Mouse (Mus musculus): Measurements from ENCODE around the gene Pde4c. TPM values are rescaled to one million over a fixed set of nuclear protein-coding genes. Genes with fewer than 3 reads are reported as not detected.

Gene Pde4c
- polyA plus RNA-seq, 1 experiment from 2014 or later: not detected

DNA sequence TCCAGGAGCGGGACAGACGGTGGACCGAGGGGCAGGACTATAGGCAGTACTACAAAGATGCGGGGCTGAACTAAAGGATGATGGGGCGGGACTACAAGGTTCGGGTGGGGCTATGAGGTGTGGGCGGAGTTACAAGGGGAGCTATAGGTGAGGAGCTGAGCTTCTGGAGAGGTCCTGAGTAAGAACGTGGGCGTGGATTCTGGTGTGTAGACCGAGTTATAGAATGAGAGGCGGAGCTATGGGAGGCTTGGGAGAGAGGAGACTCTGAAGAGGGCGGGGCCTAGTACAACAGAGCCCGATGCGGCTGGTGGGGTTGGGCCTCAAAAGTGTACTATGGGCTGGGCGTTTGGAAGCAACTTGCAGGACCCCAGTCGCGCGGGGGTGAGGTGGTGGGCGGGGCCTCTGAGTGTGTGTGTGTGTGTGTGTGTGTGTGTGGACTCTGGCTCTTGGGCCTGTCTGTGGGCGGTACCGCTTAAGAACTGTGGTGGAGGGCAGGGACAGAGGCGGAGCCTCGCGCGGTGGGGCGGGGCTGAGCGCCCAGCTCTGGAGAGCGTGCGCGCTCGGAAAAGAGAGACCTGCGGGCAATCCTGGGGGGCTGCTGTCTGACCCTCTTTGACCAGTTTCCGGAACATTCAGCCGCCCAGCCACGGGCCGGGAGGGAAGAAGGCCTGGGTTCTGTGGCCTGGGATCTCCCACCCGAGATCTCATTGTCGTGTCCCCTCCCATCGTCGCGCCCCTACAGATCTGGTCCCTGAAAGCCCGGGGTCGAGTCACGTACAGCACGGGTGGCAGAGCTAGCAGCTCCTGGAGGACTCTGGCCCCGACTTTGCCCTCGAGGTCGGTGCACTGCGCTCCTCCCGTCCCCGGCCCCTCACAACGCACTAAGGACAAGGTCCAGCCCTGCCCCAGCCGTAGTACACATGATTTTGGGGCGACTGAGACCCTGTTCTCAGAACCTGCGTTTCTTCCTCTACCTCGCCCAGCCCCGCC, 73.9 kb downstream of the Pde4c start:
- WGBS (ENCODE audit: missing documents): 4% methylated on average over 54 of the region's 57 CpGs
- no peaks in the 10 kb centered on the region for H3K36me3 ChIP-seq (ENCODE audit: inconsistent target)
- H3K4me3 ChIP-seq (ENCODE audit: inconsistent target): peak overlapping the region; percentile 32
- H3K27ac ChIP-seq: peak overlapping the region; percentile 27; the same call in 1 of the 2 replicates
- H3K79me2 ChIP-seq (ENCODE audit: inconsistent target): peaks cover 44% of the 10 kb centered on the region

DNA sequence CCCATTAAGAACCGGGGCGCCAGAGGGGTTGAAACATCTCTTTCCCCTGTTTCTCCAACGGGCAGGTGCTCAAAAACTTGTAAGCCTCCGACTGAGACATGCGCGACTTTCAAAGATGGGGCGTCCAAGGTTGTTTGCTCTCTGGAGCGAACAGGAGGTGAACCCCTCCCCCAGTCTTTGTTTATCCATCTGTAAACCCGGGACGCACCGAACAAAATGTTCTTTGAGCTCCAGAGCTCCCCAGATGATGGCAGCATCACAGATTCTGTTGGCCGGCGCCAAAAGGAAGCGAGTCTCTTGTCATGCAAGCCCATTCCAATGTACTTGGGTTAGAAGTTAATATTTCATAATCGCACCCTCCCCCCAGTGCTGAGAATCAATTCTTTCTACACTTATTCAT, 74.8 kb downstream of the Pde4c start:
- no peak overlapping the region for H3K4me3 ChIP-seq (ENCODE audit: inconsistent target)
- no peak overlapping the region for H3K27ac ChIP-seq
- peaks cover 53% of the 10 kb centered on the region for H3K79me2 ChIP-seq (ENCODE audit: inconsistent target)
- WGBS (ENCODE audit: missing documents): 55% methylated on average over 15 of the region's 15 CpGs
- H3K36me3 ChIP-seq (ENCODE audit: inconsistent target): no peaks in the 10 kb centered on the region

DNA sequence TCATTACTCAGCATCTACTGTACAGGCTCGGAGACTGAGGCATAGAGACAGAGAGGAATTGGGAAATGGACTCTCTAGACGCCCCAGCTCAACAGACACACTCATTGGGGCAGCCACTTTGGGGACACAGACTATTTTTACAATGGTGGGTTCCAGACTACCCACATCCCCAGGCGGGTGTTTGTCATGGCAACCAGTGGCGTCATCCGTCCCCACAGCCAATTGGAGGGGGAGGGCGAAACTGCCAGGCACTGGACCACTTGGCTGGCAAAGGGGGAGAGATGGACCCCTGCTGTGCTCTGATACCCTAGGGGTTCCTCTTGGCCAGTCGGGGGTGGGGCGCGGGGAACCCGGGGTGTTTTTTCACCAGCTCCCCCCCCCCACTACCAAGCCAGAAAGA, 77.1 kb downstream of the Pde4c start:
- Histone ChIP-seq H3K4me3 (ENCODE audit: inconsistent target) (no peak overlapping the region), H3K36me3 (ENCODE audit: inconsistent target) (no peaks in the 10 kb centered on the region), H3K79me2 (ENCODE audit: inconsistent target) (peaks cover 49% of the 10 kb centered on the region), H3K27ac (peak overlapping the region; percentile 15; the same call in 1 of the 2 replicates)
- WGBS (ENCODE audit: missing documents): 61% methylated on average over 10 of the region's 10 CpGs

Other genes with a start within 250 kb of the Pde4c start
- 5.9 to 7.7 TPM (median 7.4 TPM) in 3 replicates for gene Klhl26, start 246.8 kb upstream of the Pde4c start, polyA plus RNA-seq (2018)
- gene Tmem59l, start 236.4 kb upstream of the Pde4c start, polyA plus RNA-seq (2018): not detected in 3 replicates
- not detected in 3 replicates for gene Crlf1, start 230.6 kb upstream of the Pde4c start, polyA plus RNA-seq (2018)
- gene Rex1bd, start 217.0 kb upstream of the Pde4c start, polyA plus RNA-seq (2018): 37.3 to 87.0 TPM (median 75.4 TPM) in 3 replicates
- gene Uba52, start 212.9 kb upstream of the Pde4c start, polyA plus RNA-seq (2018): 907 to 1,116 TPM (median 1,045 TPM) in 3 replicates
- gene Fkbp8, start 196.0 kb upstream of the Pde4c start, polyA plus RNA-seq (2018): 103 to 188 TPM (median 181 TPM) in 3 replicates
- gene Kxd1, start 195.8 kb upstream of the Pde4c start, polyA plus RNA-seq (2018): 50.0 to 80.3 TPM (median 65.4 TPM) in 3 replicates
- 18.8 to 33.9 TPM (median 21.7 TPM) in 3 replicates for gene Ell, start 184.3 kb upstream of the Pde4c start, polyA plus RNA-seq (2018)
- 26.5 to 53.2 TPM (median 51.1 TPM) in 3 replicates for gene Isyna1, start 129.3 kb upstream of the Pde4c start, polyA plus RNA-seq (2018)
- gene Ssbp4, start 114.8 kb upstream of the Pde4c start, polyA plus RNA-seq (2018): 71.4 to 137 TPM (median 122 TPM) in 3 replicates
- 104 to 230 TPM (median 156 TPM) in 3 replicates for gene Lrrc25, start 107.6 kb upstream of the Pde4c start, polyA plus RNA-seq (2018)
- 24.3 to 124 TPM (median 74.3 TPM) in 3 replicates for gene Gdf15, start 91.3 kb upstream of the Pde4c start, polyA plus RNA-seq (2018)
- 19.1 to 57.8 TPM (median 24.3 TPM) in 3 replicates for gene Pgpep1, start 63.3 kb upstream of the Pde4c start, polyA plus RNA-seq (2018)
- gene Lsm4, start 50.5 kb upstream of the Pde4c start, polyA plus RNA-seq (2018): 47.7 to 66.4 TPM (median 48.9 TPM) in 3 replicates
- 29.7 to 79.6 TPM (median 40.0 TPM) in 3 replicates for gene Jund, start 24.8 kb upstream of the Pde4c start, polyA plus RNA-seq (2018)
- gene Iqcn, start 20.3 kb upstream of the Pde4c start, polyA plus RNA-seq (2018): not detected in 3 replicates
- gene Gm3336, start 5.2 kb upstream of the Pde4c start, polyA plus RNA-seq (2018): not detected in 3 replicates
- gene Rab3a, start 31.0 kb downstream of the Pde4c start, polyA plus RNA-seq (2018): 3.2 to 5.2 TPM (median 3.7 TPM) in 3 replicates
- gene Mpv17l2, start 37.2 kb downstream of the Pde4c start, polyA plus RNA-seq (2018): 26.0 to 40.2 TPM (median 29.3 TPM) in 3 replicates
- gene Pik3r2, start 53.0 kb downstream of the Pde4c start, polyA plus RNA-seq (2018): 23.2 to 26.1 TPM (median 23.3 TPM) in 3 replicates
- gene Mast3, start 81.3 kb downstream of the Pde4c start, polyA plus RNA-seq (2018): 40.6 to 60.5 TPM (median 46.5 TPM) in 3 replicates
- 1.4 to 7.6 TPM (median 1.6 TPM) in 3 replicates for gene Il12rb1, start 84.7 kb downstream of the Pde4c start, polyA plus RNA-seq (2018)
- 8.1 to 21.9 TPM (median 12.1 TPM) in 3 replicates for gene Arrdc2, start 116.0 kb downstream of the Pde4c start, polyA plus RNA-seq (2018)
- 1.2 to 1.7 TPM (median 1.6 TPM) in 3 replicates for gene Kcnn1, start 139.5 kb downstream of the Pde4c start, polyA plus RNA-seq (2018)
- gene Ccdc124, start 150.2 kb downstream of the Pde4c start, polyA plus RNA-seq (2018): 47.6 to 62.3 TPM (median 58.2 TPM) in 3 replicates
- gene Slc5a5, start 169.0 kb downstream of the Pde4c start, polyA plus RNA-seq (2018): not detected in 3 replicates
- gene Rpl18a, start 173.7 kb downstream of the Pde4c start, polyA plus RNA-seq (2018): 1,516 to 2,224 TPM (median 1,908 TPM) in 3 replicates
- gene Map1s, start 182.2 kb downstream of the Pde4c start, polyA plus RNA-seq (2018): 20.1 to 42.7 TPM (median 38.1 TPM) in 3 replicates

All from macrophage (primary cell).